Mouse (Mus musculus): Measurements from ENCODE around the gene Actrt3. TPM values are rescaled to one million over a fixed set of nuclear protein-coding genes. Genes with fewer than 3 reads are reported as not detected.

Actrt3 gene
- 1.1 TPM for polyA plus RNA-seq (2017; shearing (Covaris generic))

DNA sequence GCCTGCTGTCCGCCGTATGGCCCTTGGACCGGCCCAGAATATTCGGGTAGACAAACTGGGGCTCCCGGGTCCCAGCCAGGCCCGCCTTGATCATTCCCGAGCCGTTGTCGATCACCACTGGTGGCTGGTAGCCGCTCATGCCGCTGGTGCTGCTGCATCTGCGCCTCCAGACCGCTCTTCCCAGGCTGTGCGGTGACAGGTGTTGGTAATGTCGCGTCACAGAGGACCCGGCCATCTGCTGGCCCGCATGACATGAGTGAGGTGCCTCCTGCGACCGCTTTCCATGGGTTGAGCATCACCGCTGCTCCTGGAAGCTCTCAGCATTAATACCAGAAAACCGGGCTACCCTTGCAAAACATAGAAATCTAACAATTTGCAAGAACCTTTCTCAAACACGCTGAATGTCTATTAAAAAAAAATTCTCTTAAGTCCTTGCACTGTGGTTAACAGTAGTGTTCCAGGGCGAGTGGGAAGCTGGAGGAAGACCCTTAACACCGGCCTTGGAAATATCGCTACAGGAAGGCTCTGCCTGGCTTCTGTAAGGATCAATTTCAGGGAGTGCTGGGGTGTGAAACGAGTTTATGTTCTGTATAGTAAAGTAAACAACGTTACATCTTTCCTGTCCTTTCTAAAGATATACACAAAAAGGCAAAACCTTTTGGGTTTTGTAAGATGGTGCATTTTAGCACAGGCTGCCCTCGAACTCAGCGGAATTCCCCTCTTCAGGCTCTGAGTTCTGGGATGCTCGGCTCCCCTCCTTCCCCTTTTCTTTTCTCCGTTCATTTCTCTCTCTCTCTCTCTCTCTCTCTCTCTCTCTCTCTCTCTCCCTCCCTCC, at the start of gene Actrt3:
TSS of gene Actrt3 (minus strand) at position 229 of the 835 bp plus-strand sequence.

DNA sequence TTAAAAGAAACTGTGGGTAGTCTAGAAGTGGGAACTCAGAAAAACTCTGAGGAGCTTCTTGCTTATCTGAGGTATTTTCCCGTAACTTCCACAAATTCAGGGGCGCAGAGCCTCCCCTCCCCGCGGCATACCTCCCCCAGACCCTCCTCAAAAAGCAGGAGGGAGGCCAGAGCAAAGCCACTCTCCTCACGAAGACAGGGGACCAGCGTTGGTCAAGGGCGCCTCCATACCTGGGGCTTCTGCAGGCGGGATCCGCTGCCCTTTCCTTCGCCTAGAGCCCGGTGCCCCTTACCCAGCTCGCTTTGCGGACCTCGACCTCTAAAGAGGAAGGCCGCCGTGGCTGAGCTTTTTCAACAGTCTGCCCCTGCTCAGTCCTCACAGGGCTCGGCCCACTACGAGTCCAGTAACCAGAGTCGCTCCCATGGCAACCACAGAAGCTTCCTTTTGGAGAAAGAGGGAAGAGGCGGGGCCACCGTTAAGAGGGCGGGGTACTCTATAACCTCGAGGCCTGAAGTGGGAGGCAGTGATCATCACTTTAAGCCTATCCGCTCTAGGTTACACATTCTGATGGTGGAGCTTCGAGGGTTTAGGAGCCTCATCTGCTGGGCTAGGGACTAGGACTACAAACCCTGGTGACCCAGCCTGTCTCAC, 47.8 kb upstream of the Actrt3 start, which contains the start of gene Lrrc34:
TSS of gene Lrrc34 (minus strand) at position 430 of the 651 bp plus-strand sequence.

DNA sequence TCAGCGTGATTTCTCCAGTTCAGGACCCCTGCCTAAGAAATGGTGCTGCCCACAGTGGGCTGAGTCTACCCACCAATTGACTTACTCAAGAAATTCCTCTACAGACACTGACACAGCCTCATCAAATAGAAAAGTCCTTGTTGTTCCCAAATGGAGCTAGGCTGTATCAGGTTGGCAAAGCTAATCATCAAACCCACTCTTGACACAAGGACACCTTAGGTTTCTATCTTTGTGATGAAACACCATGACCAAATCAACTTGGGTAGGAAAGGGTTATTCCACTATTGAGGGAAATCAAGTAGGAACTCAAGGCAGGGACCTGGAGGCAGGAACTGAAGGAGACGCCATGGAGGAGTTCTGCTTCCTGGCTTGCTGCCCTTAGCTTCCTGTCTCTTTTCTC, 44.5 kb upstream of the Actrt3 start, which contains the start of gene Lrriq4:
TSS of gene Lrriq4 (plus strand) at position 301 of the 400 bp plus-strand sequence.

DNA sequence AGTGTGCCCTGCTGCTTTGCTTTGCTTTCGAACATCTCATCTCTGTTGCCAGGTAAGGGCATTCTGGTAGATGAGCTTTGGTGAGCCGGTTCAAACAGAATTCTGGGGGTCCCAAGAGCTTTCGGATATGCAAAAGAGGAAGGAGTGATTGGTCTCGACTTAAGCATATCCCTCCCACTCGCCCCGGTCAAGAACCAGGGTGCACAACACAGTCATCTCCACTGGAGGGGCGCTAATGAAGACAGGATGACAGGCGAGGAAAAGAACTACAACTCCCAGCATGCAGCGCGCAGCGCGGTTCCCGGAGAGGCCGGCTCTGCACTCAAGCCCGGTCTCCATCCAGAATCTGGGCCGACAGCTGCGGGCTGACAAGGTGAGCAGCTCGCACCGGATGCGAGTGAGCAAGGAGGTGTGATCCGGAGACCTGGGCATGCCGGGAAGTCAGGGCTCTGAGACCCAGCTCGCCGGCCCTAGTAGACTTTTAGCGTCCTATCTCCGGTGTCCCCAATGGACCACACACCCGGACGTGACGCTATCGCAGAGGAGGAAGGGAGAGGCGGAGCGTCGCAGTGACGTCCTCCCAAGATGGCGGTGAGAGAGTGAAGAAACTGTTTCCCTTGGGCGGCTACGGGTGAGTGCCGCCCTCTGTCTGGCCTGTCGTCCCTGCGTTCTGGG, 2.5 kb upstream of the Actrt3 start, which contains the start of gene Mynn:
TSS of gene Mynn (plus strand) at position 1 of the 675 bp plus-strand sequence.

DNA sequence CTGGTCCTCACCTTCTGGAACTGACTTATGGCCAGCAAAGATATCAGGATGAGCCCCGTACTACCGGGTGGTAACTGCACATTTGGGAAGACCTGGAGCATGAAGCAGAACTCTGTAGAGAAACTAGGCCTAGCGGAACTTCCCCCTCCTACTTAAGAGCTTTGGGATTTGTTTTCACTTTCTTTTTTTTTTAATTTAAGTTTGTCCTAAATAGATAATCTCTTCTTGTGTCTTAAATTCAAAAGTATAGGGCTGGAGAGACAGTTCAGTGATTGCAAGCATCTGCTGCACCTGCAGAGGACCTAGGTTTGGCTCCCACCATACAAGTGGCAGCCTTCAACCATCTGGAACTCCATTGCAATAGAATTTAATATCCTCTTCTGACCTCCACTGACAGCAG, 51.8 kb downstream of the Actrt3 start, which contains the start of gene Mecom:
TSS of gene Mecom (minus strand) at position 101 of the 400 bp plus-strand sequence.

Other genes with a start within 250 kb of the Actrt3 start
- gene Mecom, start 51.9 kb downstream of the Actrt3 start, polyA plus RNA-seq (2017; shearing (Covaris generic)): 0.45 TPM
- 50.3 TPM for gene Mynn, start 2.1 kb upstream of the Actrt3 start, polyA plus RNA-seq (2017; shearing (Covaris generic))
- gene Lrriq4, start 44.6 kb upstream of the Actrt3 start, polyA plus RNA-seq (2017; shearing (Covaris generic)): not detected
- gene Lrrc34, start 47.9 kb upstream of the Actrt3 start, polyA plus RNA-seq (2017; shearing (Covaris generic)): not detected
- 0.11 TPM for gene Lrrc31, start 99.9 kb upstream of the Actrt3 start, polyA plus RNA-seq (2017; shearing (Covaris generic))
- not detected for gene Samd7, start 146.4 kb upstream of the Actrt3 start, polyA plus RNA-seq (2017; shearing (Covaris generic))
- gene Sec62, start 192.9 kb upstream of the Actrt3 start, polyA plus RNA-seq (2017; shearing (Covaris generic)): 124 TPM

All from effector memory CD4-positive, alpha-beta T cell, adult 5 months (primary cell).